Mouse (Mus musculus) heart, postnatal 0 days (tissue): Measurements from ENCODE around the gene Gm13285.

Source experiments
- CTCF ChIP-seq: IDR thresholded peaks from 2 replicates; pipeline ENCODE4 v1.5.1; 2016; ENCODE audit warnings: antibody characterized with exemption, control low read depth, low read depth
- EP300 ChIP-seq: IDR thresholded peaks from 2 replicates; pipeline ENCODE4 v1.6.1; 2016; ENCODE audit warnings: antibody characterized with exemption, low read depth

DNA sequence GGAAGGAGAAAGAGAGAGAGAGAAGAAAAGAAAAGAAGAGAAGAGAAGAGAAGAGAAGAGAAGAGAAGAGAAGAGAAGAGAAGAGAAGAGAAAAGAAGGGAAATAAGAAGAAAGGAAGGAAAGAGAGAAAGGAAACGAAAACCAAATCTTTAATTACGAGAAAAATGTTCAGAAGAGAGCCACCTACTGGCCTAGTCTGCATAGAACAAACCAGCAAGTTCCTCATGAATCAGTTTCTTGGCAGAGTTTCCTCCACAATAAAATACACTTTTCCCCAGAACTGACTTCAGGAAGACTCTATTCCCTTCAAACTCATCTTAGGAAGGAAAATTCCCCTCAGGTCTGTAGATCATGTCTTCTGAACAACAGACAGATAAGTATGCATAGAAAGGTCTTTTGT, 45.9 kb downstream of the Gm13285 start:
- TF ChIP-seq CTCF (peak; percentile 24; the same call in 1 of the 2 replicates), EP300 (no peak)
